Mouse (Mus musculus) macrophage (primary cell): Measurements from ENCODE around the gene Tmem30b. TPM values are rescaled to one million over a fixed set of nuclear protein-coding genes. Genes with fewer than 3 reads are reported as not detected.

Experiments used
- H3K27ac ChIP-seq: fragments of 350-480 bp; formaldehyde crosslinking; 2 replicates; pipeline ENCODE4 v1.9.0; 2021
- H3K36me3 ChIP-seq: fragments of 350-480 bp; formaldehyde crosslinking; 2 replicates; pipeline ENCODE4 v1.9.0; 2021; ENCODE audit errors: inconsistent target
- H3K4me3 ChIP-seq: fragments of 350-480 bp; formaldehyde crosslinking; 2 replicates; pipeline ENCODE4 v1.9.0; 2021; ENCODE audit errors: inconsistent target
- H3K79me2 ChIP-seq: fragments of 350-480 bp; formaldehyde crosslinking; 2 replicates; pipeline ENCODE4 v1.9.0; 2021; ENCODE audit errors: inconsistent target
- WGBS: methylation state at CpG from one replicate; pipeline ENCODE4 v1.1.7; 2026; ENCODE audit warnings: inconsistent platforms; ENCODE audit not compliant: missing documents; 5-methylcytosine and 5-hydroxymethylcytosine counted together
- polyA plus RNA-seq: library from polyadenylated mRNA; stranded (reverse); fragments of 250-400 nt; gene quantifications from 3 replicates; pipeline ENCODE4 v1.2.4, GENCODE M21; 2018; ENCODE audit warnings: inconsistent platforms
- total RNA-seq, 78 experiments: library from RNA; depleted of rRNA; stranded (reverse); fragments of 250-400 nt; gene quantifications; 1 replicate in 9 of 78; 2 replicates in 24 of 78; 3 replicates in 43 of 78; 4 replicates in 2 of 78; pipeline ENCODE4 v1.2.4; 2018; ENCODE audit warnings: inconsistent platforms in 56 of 78

Tmem30b gene
- under 1 TPM in 1 of 26 experiments, not detected in 25; 0.35 TPM for total RNA-seq (2018; cell fraction: chromatin; rRNA removed)
- not detected for total RNA-seq (2018; cell fraction: cytosol; rRNA removed)
- not detected for total RNA-seq (2018; cell fraction: nucleus; rRNA removed)
- polyA plus RNA-seq = not detected in 3 replicates

DNA sequence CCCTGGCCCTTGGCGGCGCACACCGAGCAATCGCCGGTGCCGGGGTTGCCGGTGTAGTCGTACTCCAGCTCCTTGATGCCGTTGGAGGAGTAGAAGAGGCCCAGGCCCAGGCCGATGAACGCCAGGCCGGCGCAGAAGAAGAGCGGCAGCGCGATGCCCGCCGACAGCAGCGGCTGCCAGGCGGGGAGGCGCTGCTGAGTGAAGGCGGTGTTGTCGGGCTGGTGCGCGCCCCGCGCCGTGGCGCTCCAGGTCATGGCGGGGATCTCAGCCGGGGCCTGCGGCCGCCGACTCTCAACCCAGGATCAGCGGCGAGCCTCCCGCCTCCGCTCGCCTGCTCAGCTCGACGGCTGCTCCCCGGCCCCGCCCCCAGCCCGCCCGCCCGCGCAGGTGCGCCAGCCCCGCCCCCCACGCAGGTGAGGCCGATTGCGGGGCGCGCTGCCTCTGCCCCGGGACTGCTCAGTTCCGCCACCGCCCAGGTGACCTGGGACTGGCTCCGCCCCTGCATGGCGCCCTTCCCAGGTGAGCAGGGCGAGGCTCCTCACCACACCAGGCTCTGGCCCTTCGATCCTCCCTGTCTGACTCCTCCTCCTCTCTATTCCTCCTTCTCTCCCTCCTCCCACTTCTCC, at the start of gene Tmem30b:
Gene Tmem30b, minus strand, starts transcription at position 307 of the 626 bp plus-strand sequence.
- Histone ChIP-seq H3K27ac (no peak within 1 kb of the TSS), H3K79me2 (no peaks in the 10 kb centered on the region), H3K4me3 (no peak within 1 kb of the TSS), H3K36me3 (no peaks in the 10 kb centered on the region)
- 14% methylated on average over 50 of the region's 61 CpGs for WGBS

DNA sequence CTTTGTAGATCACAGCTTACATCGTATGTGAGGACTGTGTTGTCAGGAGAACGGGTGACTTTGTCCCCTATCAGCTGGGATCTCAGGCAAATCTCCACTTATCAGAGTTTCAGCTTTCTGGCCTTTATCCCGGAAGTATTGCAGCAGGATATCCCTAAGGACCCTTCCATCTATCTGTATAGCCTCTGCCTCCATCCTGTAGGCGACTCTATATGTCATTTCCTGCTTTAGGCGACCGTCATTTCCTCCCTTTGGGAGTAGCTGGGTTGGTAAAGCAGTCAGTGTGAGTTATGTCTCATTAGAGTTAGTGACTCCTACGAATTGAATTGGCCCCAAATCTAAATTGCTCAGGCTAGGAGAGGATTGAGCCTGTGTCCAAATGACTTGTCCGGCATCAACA, 49.0 kb upstream of the Tmem30b start:
- H3K79me2 ChIP-seq = peaks cover 97% of the 10 kb centered on the region
- H3K27ac ChIP-seq = no peak overlapping the region
- WGBS = 58% methylated on average over 8 of the region's 8 CpGs
- H3K36me3 ChIP-seq = no peaks in the 10 kb centered on the region
- H3K4me3 ChIP-seq = no peak overlapping the region

GRCm38 (mm10) chr12:73594177-73594745, 48.1 kb upstream of the Tmem30b start:
- Histone ChIP-seq H3K79me2 (peaks cover 97% of the 10 kb centered on the region), H3K4me3 (no peak overlapping the region), H3K36me3 (no peaks in the 10 kb centered on the region), H3K27ac (no peak overlapping the region)
- WGBS = 38% methylated on average over 9 of the region's 9 CpGs

DNA sequence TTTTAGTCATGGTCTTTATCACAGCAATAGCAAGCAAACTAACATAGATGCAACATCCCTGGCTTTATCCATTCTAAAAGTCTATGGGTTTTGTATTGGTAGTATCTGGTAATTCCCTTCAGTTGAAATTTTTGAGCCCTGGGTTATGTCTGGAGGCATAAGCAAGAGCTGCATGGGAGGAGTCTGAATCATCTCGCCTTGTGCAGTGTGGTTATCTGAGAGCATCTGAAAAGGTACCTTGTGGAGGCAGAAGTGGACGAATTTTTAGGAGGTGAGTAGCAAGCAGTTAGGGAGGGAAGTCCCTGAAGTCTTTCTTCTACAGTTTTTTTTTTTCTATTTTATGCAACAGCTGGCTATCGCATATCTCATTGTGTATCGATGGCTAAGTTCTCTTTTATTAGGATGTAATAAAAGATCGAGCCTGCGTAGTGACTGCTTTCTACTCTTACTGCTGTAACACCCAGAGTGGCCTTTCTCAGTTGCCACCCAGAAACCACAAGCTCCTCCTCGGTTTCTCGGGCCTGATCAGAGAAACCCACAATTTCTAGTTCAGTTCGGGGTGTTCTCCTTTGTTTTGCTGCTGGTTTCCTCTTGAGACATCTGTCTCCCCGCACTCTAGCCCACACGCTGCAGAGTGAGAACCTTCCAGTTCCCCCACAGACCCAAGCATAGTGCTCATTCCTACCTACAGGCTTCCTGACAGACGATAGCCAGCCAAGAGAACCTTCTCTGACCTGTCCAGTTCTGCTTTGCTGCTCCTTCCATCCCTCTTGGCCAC, 47.0 kb upstream of the Tmem30b start:
- peaks cover 97% of the 10 kb centered on the region for H3K79me2 ChIP-seq
- H3K4me3 ChIP-seq = no peak overlapping the region
- no peaks in the 10 kb centered on the region for H3K36me3 ChIP-seq
- 6% methylated on average over 12 of the region's 12 CpGs for WGBS
- H3K27ac ChIP-seq = peak overlapping the region; percentile 19

DNA sequence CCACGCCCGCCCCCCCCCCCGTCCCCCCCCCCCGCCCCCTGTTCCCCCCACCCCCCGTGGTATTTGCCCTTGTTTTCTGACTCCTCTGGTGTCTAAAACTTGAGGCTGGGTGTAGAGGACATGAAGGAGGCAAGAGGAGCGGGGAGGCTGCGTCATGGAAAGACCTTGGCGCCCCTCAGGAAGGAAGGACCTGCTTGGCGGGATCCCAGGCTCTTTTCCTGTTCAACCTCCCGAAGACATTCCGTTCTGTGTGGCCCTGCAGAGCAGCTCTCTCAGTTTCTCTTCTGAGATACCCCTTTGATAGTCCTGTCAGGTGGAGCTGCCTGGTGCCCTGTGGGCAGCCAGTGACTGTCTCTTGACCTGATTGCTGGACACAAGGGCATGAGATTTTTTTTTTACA, 45.4 kb upstream of the Tmem30b start:
- Histone ChIP-seq H3K36me3 (no peaks in the 10 kb centered on the region), H3K27ac (no peak overlapping the region), H3K4me3 (no peak overlapping the region), H3K79me2 (peaks cover 97% of the 10 kb centered on the region)
- WGBS = 51% methylated on average over 8 of the region's 11 CpGs

- Histone ChIP-seq H3K27ac (no peak overlapping the region), H3K36me3 (no peaks in the 10 kb centered on the region), H3K4me3 (no peak overlapping the region), H3K79me2 (peaks cover 97% of the 10 kb centered on the region)
- WGBS = 98% methylated on average over 15 of the region's 15 CpGs
These were observed 44.6 kb upstream of the Tmem30b start for GRCm38 (mm10) chr12:73590627-73591276.

DNA sequence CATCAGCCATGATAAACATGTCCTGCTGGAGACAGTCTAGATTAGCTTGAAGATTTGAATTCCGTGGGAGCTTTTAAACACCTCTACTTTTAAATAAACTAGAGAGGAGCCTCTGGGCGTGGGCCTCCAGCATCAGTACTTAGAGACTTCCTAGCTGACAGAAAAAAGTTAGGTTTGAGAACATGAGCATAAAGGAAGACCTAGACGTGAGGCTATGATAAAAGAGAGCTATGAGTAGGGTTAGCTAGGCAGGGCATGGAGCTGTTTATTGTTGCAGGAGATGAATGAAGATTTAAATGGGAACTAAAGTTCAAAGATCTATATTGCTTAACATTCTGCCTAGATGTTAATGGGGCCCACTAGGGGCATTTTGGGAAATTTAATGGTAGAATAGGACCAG, 41.1 kb upstream of the Tmem30b start:
- peak overlapping the region; percentile 13; the same call in 1 of the 2 replicates for H3K27ac ChIP-seq
- peaks cover 70% of the 10 kb centered on the region for H3K79me2 ChIP-seq
- H3K4me3 ChIP-seq = no peak overlapping the region
- H3K36me3 ChIP-seq = no peaks in the 10 kb centered on the region
- WGBS = 70% methylated on average over 3 of the region's 3 CpGs

DNA sequence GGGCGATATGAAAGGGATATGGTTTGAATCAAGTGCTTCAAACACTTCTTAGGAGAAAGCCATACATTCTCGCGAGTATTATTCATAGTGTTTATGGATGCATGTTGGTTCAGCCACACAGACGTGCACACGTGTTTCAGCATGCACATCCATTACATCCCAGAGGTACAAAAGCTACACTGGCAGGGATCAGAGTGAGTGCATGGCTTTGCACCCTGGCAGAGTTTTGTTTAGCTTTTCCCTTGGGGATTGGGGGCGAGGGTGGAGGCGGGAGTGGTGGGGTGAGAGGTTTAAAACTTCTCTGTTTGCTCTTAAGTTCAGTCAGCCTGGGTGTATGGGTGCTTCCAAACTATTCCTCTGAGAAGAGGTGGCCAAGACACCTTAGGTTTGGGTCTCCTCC, 39.7 kb upstream of the Tmem30b start:
- WGBS = 2% methylated on average over 7 of the region's 7 CpGs
- Histone ChIP-seq H3K4me3 (peak overlapping the region; percentile 91), H3K27ac (peak overlapping the region; percentile 54), H3K36me3 (no peaks in the 10 kb centered on the region), H3K79me2 (peaks cover 56% of the 10 kb centered on the region)

GRCm38 (mm10) chr12:73585241-73585801, 39.1 kb upstream of the Tmem30b start:
- Histone ChIP-seq H3K4me3 (peak overlapping the region; percentile 91), H3K36me3 (no peaks in the 10 kb centered on the region), H3K27ac (peak overlapping the region; percentile 54), H3K79me2 (peaks cover 50% of the 10 kb centered on the region)
- 2% methylated on average over 33 of the region's 33 CpGs for WGBS

DNA sequence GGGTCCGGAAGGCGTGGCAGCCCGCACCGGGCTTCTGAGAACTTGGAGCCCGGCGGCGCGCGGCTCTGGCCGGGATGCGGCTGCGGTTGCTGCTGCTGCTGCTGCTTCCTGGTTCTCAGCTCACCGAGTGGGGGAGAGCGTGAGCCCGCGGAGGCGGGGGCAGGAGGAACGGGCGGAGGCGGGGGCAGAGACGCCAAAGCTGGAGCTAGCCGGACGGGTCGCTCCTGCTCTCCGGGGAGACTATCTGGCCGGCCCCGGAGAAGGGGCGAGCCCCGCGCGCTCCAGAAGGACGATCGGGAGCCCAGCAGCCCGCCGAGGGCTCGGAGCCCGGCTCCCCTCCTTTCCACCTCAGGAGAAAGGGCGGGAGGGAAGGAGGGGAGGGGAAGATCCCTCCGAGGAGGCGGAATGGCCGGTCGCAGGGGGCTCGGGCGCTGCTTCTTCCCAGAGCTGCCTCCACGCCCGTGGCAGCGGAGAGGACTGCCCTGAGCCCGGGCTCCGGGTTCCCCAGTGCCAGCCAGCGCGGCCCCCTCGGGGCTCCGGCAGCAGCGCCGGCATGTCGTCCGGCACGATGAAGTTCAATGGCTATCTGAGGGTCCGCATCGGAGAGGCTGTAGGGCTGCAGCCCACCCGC, 38.5 kb upstream of the Tmem30b start, which contains the start of gene Prkch:
Gene Prkch, plus strand, starts transcription at position 187 of the 631 bp plus-strand sequence.
- no peaks in the 10 kb centered on the region for H3K36me3 ChIP-seq
- under 1% methylated on average over 41 of the region's 61 CpGs for WGBS
- H3K79me2 ChIP-seq = peaks cover 44% of the 10 kb centered on the region
- peak within 1 kb of the TSS; percentile 91 for H3K4me3 ChIP-seq
- peak within 1 kb of the TSS; percentile 54 for H3K27ac ChIP-seq

DNA sequence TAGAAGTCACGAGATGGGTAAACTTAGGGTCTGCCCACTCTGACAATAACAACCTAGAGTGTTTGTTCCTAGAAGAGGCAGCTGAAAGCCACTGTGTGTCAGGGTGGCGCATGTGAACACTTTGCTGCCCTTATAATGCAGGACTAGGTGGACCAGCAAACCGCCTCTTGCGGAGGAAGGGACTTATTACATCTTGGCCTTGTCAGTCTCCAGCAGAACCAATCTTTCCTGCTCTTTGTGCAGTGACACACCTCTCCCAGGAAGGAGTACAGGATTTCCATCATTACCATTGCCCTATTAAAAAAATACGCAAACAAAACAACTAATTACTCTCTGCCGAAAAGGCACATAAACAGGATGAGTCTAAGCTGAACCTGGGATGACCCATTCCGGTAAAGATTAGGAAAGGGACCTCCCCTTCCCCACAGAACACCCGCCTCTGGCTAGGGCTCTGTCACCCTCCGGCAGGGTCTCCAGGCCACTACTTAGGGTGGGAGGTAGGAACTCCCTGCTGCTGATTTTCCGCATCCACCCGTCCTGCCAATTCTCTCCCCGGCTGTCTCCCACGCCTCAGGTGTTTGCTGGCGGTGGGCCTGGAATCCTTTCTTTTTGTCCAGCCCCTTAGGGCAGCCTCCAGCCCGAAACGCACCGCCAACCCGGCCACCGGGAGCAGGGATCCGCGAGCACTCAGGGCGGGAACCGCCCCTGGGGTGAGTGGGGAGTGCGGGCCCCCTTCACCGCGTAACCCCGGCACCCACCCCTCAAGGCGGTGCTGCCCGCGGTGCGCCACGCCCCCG, 37.8 kb upstream of the Tmem30b start:
- Histone ChIP-seq H3K79me2 (peaks cover 40% of the 10 kb centered on the region), H3K36me3 (no peaks in the 10 kb centered on the region), H3K27ac (no peak overlapping the region), H3K4me3 (peak overlapping the region; percentile 23; the same call in 1 of the 2 replicates)
- WGBS = 24% methylated on average over 28 of the region's 33 CpGs

- Histone ChIP-seq H3K4me3 (no peak overlapping the region), H3K79me2 (peaks cover 33% of the 10 kb centered on the region), H3K36me3 (no peaks in the 10 kb centered on the region), H3K27ac (no peak overlapping the region)
- WGBS = 83% methylated on average over 9 of the region's 9 CpGs
These were observed 37.1 kb upstream of the Tmem30b start for GRCm38 (mm10) chr12:73583318-73583717.

GRCm38 (mm10) chr12:73580811-73581210, 34.6 kb upstream of the Tmem30b start:
- Histone ChIP-seq H3K27ac (no peak overlapping the region), H3K79me2 (peaks cover 9% of the 10 kb centered on the region), H3K4me3 (no peak overlapping the region), H3K36me3 (no peaks in the 10 kb centered on the region)
- 78% methylated on average over 7 of the region's 7 CpGs for WGBS
